Mouse (Mus musculus) right cerebral cortex, adult 2 months (tissue): Measurements from ENCODE around the gene Dvl3.
A peak's percentile ranks its signal among the peaks of the same experiment; 100 is the strongest.

Source experiments
- DNase-seq, 2 experiments: peaks; one replicate each; pipeline ENCODE4 v3.0.0; 2021 to 2022; ENCODE audit warnings: low spot score in 2 of 2

The Dvl3 gene

GRCm38 (mm10) chr16:20496671-20497600 is 19.8 kb upstream of the Dvl3 start:
- peak; percentile 64 to 73 for DNase-seq

- no peak for DNase-seq
These were observed 18.7 kb upstream of the Dvl3 start for GRCm38 (mm10) chr16:20497980-20498676.

- DNase-seq = peak; percentile 96 to 99
These were observed 17.9 kb upstream of the Dvl3 start, which contains the start of gene Eif2b5 for GRCm38 (mm10) chr16:20498677-20499475. TSS of gene Eif2b5 (plus strand) at chr16:20498817.

DNA sequence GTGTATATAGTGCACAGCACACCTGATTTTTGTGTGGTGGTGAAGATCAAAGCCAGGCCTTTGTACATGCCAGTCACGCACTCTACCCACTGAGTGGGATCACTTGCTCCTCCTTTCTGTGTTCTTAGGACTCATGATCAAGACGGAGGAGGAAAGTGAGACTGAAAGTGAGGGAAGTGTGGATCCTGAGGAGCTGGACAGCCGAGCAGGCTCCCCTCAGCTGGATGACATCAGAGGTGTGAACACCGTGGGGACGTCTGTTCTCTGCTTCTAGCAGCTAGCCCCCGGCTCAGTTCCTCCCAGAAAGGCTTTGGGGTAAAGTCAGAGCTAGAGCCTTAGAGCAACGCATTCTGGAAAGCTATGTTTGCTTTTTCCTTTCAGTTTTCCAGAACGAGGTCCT is 10.8 kb upstream of the Dvl3 start:
- DNase-seq = peak; percentile 43 to 49

- no peak for DNase-seq
These were observed 7.4 kb upstream of the Dvl3 start for GRCm38 (mm10) chr16:20509349-20509748.

DNA sequence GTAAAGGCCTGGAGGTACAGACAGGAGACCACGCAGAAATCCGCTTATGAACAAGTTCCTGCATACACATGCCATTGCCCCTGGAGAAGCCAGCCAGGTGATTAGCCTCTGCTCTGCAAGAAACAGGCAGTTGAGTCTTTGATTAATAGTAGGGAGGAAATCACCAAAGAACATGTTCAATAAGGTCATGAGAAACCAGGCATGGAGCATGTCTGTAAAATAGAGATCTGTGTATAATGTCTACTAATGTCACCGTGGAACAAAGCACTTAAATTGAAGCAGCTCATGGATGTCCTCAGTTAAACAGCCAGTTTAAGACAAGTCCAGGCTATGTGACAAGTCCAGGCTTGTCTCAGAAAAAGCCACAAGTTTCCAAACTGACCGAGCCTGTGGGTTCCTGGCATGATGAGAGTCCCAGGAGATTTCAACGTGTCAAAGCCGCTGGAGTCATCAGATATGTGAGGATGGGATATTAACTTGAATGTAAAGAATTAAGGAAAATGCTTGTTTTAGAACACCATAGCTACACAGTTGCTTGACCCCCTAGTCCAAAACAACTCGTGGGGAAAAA is 5.4 kb upstream of the Dvl3 start:
- DNase-seq = no peak

GRCm38 (mm10) chr16:20516032-20516431 is 750 bp upstream of the Dvl3 start:
- no peak for DNase-seq

DNA sequence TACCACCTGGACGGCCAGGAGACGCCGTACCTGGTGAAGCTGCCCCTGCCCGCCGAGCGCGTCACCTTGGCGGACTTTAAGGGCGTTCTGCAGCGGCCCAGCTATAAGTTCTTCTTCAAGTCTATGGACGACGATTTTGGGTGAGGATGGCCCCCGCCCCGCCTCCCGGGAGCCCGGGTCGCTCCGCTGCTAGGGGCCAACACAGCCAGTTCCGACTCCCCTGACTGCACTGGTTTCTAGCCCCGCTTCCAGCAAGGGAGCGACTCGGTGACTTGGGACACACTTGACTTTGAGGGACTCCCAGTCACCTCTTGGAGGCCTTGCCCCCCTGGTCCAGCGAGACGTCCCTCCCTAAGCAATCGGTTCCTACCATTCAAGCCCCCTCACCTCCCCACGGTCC is 434 bp downstream of the Dvl3 start:
- DNase-seq = no peak

DNA sequence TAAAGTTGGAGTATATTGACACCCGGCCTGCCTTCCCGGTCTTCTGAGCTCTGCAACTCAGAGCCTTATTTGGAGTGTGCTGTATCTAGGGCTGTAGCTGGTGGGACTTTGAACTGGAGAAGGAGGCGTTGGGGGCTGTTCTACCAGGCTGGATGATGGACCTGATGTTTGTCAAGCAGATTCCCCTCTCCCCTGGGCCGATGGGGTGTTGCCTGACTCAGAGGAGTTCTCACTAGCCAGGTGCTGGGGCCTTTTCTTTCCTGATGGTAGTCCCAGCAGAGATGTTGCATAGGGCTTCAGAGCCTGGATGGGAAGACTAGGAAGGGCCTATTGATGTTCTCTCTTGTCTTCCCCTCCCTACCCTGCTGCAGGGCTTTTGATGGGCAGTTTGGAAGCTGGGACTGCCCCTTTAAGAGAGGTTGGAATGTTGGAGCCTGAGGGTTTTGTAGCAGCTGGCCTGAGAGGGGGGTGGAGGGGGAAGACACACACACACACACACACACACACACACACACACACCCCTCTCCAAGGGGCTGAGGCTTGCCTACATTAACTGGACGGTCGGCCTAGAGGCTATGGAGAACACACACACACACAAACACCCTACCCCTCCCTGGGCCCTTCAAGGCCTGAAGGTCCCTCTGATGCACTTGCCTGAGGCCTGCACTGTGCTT is 1.1 kb downstream of the Dvl3 start:
- no peak for DNase-seq

DNA sequence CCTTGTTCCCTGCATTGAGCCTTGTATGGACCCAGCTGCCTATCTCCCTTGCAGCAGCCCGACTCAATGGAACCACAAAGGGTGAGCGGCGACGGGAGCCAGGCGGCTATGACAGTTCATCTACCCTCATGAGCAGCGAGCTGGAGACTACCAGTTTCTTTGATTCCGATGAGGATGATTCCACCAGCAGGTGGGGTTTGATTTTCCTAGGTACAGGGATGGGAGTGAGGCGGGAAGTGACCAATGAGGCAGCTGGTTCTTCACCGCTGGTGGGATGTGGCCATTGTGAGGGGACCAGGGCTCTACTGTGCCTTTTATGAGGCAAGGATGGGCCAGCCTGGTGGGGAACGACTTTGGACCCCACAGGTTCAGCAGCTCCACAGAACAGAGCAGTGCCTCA is 7.1 kb downstream of the Dvl3 start:
- no peak for DNase-seq

GRCm38 (mm10) chr16:20528779-20529178 is 12.0 kb downstream of the Dvl3 start:
- no peak for DNase-seq

DNA sequence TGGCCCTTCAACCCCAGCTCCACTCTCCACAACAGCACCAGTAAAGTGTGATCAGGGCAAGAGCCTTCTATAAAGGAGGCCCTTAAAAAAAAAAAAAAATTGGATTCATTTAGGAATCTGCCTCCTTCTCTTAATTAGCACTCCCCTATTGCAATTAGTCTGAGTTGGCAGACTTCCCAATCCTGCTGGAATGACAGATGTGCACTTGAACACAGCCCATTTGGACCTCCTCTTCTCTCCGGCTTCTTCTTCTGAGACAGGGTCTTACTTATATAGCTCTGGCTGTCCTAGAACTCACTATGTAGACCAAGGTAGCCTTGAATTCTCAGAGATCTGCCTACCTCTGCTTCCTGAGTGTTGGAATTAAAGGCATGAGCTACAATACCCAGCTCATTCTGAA is 12.6 kb downstream of the Dvl3 start:
- no peak for DNase-seq

- DNase-seq = no peak
These were observed 14.2 kb downstream of the Dvl3 start for GRCm38 (mm10) chr16:20530941-20531340.

DNA sequence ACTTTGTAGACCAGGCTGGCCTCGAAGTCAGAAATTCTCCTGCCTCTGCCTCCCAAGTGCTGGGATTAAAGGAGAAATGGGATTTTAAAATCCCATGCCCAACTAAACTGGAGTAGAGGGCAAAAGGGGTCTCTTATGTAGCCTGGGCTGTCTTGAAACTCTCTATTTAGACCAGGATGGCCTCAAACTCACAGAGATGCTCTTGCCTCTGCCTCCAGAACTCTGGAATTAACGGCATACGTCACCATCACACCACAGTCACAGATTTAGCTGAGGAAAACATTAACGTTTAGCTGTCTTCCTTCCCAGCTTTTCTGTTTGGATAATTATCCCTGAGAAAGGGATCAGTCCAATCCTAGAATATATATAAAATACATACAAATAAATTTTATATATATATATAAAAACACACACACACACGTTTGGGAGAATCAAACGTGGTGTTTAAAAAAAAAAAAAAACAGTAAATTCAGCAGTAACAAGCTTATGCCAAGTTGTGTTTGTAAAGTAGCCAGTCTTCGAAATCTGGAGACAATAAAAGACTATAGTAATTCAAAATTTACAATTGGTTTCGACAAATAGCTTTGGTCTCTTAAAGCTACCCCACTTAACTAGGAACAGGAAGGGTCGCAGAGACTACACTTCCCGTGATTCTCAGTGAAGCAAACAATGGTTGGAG is 18.0 kb downstream of the Dvl3 start:
- DNase-seq = no peak

GRCm38 (mm10) chr16:20535296-20536080 is 18.7 kb downstream of the Dvl3 start, which contains the start of gene Ap2m1:
TSS of gene Ap2m1 (plus strand) at chr16:20535478.
- DNase-seq = peak; percentile 95 to 96

DNA sequence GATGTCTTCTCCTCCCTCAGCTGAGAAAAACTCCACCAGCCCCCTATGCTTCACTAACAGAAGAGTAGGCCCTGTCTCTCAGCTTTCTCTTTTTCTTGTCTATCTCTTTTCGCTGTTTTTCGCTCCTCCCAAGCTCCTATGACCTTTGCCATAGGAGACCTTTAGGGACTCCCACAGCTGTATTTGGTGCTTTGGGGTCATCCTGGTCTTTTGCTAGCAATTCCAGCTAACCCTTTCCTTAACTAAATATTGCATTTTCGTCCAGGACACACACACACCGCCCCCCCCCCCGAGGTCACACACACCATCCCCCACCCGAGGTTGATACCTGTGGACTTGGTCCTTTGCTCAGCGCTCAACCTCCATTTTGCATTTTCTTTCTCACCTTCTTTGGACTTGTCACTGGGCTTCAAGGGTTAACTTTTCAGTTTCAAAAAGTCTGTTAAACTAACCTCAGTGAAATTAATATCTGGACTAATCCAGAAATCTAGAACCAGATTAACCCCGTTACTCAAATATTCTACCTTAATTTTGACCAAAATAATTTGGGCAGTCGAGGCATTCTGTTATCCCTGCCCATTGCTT is 19.4 kb downstream of the Dvl3 start:
- DNase-seq = no peak

DNA sequence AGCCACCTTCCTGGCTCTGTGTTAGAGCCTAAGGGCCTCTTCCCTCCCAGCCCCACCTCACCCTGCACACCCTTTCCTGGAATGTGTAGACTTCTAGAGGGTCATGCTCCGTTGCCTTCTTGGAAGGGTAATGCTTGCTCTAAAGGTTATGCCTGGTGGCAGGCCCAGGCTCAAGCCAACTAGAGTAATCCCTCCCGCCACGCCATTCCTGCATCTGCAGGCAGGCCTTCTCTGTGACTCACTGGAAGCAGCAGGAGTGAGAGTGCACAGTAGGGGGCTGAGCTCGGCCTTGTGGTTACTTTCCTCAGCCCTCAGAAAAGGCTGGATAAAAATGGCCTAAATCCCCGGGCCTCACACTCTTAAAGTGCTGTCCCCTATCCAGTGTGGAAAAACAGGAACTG is 20.3 kb downstream of the Dvl3 start:
- DNase-seq = peak in 1 of 2 experiments; percentile 33

DNA sequence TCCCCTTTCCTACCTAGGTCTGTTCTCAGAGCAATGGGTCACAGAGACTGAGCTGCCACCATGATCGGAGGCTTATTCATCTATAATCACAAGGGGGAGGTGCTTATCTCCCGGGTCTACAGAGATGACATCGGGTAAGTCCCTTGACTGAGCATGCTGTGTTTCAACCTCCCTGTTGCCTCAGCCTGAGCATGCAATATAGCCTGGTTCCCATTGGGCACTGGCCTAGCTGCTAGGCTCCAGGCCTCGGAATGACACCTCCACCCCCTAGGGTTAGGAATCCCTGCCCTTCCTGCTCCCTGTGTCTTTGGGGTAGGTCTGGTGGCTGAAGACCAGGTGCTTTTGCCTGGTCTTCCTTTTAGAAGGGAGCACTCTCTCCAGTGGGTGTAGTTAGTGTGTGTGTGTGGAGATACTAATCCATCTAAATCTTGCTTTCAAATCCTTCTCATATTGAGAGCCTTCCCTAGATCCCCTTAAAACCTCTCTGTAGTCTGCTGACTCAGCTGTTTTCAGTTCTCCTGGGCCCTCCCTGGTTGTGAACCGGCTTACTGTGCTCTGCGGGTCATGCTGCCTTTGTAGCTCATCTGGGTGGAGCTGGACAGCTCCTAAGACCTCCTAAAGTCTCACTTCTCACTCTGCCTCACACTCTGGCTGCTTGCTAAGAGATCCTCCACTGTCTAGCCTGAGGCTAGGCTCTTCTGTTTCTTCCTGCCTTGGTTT is 21.0 kb downstream of the Dvl3 start:
- DNase-seq = no peak

DNA sequence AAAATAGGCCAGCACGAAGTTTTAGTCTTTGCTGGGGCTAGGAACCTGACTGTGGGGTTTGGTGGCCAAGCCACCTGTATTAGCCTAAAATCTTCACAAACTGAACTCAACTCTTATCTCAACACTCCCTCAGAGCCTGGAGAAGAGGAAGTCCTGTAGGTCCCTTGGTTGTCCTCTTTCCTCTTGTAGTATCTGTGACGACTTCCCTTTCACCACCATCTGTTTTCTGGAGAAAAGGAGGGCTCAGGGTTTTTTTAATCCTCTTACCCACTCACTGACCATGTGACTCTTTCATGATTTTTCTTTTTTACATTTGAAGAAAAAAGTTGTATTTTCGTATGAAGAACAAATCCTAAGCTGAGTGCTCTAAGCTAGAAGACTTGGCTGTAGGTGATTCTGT is 22.9 kb downstream of the Dvl3 start:
- no peak for DNase-seq
